Mouse (Mus musculus) liver, postnatal 0 days (tissue): Measurements from ENCODE around the gene Ppp1r21.

Source experiments
- CTCF ChIP-seq: sonication (generic); IDR thresholded peaks from 2 replicates; pipeline ENCODE4 v1.5.1; 2016; ENCODE audit warnings: antibody characterized with exemption, low read depth
- EP300 ChIP-seq: IDR thresholded peaks from 2 replicates; pipeline ENCODE4 v1.6.1; 2016; ENCODE audit warnings: antibody characterized with exemption, low read depth, mild to moderate bottlenecking

GRCm38 (mm10) chr17:88598056-88598420 lies 68.1 kb downstream of the Ppp1r21 start:
- TF ChIP-seq CTCF: no peak
- TF ChIP-seq EP300: no peak
